Comparison of ENCODE assay signal across 27 mouse cellular contexts in genomic region chr6:145573250-145574013, GRCm38 (mm10). TPM values are rescaled to one million over a fixed set of nuclear protein-coding genes. Genes with fewer than 3 reads are reported as not detected.
DNase-seq lines count a peak whose midpoint lies in the region; ATAC-seq and TF ChIP-seq lines count a peak whose summit lies in the region.
"Had no signal": no experiment of that assay in that cellular context is flagged by ENCODE, and none has a peak within 500 bp of the region (broad histone marks: within the 10 kb centered on the region; RNA-seq: fewer than 3 reads in every experiment).

No protein-coding gene starts in this region.

- H3K9ac ChIP-seq in lung, embryonic 14.5 days, result no peak overlapping the region
- no peak overlapping the region for H3K9ac ChIP-seq in neural tube, embryonic 15.5 days (replicated peaks)
- H3K9ac ChIP-seq: hindbrain, embryonic 15.5 days had no signal

- peaks cover 2% of the 10 kb centered on the region; the same call in 1 of the 2 replicates for H3K4me1 ChIP-seq in lung, embryonic 14.5 days (ENCODE audit: insufficient read depth)
- H3K4me1 ChIP-seq in neural tube, embryonic 15.5 days, result peaks cover 3% of the 10 kb centered on the region

- H3K9me3 ChIP-seq in lung, embryonic 14.5 days (ENCODE audit: low read depth, low read length), result no peaks in the 10 kb centered on the region
- no peaks in the 10 kb centered on the region for H3K9me3 ChIP-seq in neural tube, embryonic 15.5 days (replicated peaks)
- H3K9me3 ChIP-seq: forebrain, embryonic 10.5 days; heart, embryonic 10.5 days; hindbrain, embryonic 15.5 days; limb, embryonic 10.5 days had no signal

- DNase-seq in lung, embryonic 14.5 days, result peak; percentile 38
- no peak for DNase-seq in lung, postnatal 25 days (ENCODE audit: low spot score)
- peak; percentile 76 for DNase-seq in cerebellum, adult 11 months
- DNase-seq in cerebellum, adult 9-10 months, result peak; percentile 86
- DNase-seq in lung, postnatal 14 days, result no peak
- DNase-seq in urinary bladder, adult 18-20 months (ENCODE audit: low spot score in 2 of 2), result no peak
- DNase-seq: gastrocnemius, postnatal 36 days; heart, postnatal 4 days; kidney, adult 9 months; kidney, postnatal 36 days; right cerebral cortex, postnatal 14 days had no signal

- TF ChIP-seq CTCF in lung, embryonic 14.5 days (IDR thresholded peaks at IDR 0.05; ENCODE audit: low read depth), result no peak

- H3K4me3 ChIP-seq in lung, embryonic 14.5 days (ENCODE audit: low read depth, low read length), result no peak overlapping the region
- no peak overlapping the region for H3K4me3 ChIP-seq in neural tube, embryonic 15.5 days (replicated peaks)
- H3K4me3 ChIP-seq: forebrain, embryonic 10.5 days; heart, embryonic 10.5 days; hindbrain, embryonic 15.5 days; limb, embryonic 10.5 days had no signal

- no peaks in the 10 kb centered on the region for H3K36me3 ChIP-seq in lung, embryonic 14.5 days (ENCODE audit: insufficient read depth)
- H3K36me3 ChIP-seq in neural tube, embryonic 15.5 days, result no peaks in the 10 kb centered on the region
- H3K36me3 ChIP-seq: forebrain, embryonic 10.5 days; heart, embryonic 10.5 days; hindbrain, embryonic 15.5 days; limb, embryonic 10.5 days had no signal

- no peak overlapping the region for H3K27ac ChIP-seq in lung, embryonic 14.5 days (ENCODE audit: low read depth)
- H3K27ac ChIP-seq in neural tube, embryonic 15.5 days (replicated peaks), result no peak overlapping the region
- H3K27ac ChIP-seq: forebrain, embryonic 10.5 days; heart, embryonic 10.5 days; hindbrain, embryonic 15.5 days; limb, embryonic 10.5 days had no signal

- no peak for ATAC-seq in lung, embryonic 14.5 days (ENCODE audit: insufficient read depth)
- ATAC-seq in granulocyte monocyte progenitor cell, adult 5-6 weeks (replicated peaks; ENCODE audit: poor library complexity, severe bottlenecking), result peak; percentile 22; the same call in 1 of the 2 replicates
- no peak for ATAC-seq in neural tube, embryonic 15.5 days (ENCODE audit: low FRiP score)
- ATAC-seq: intestine, embryonic 16.5 days; lung, postnatal 0 days had no signal

- WGBS in lung, embryonic 14.5 days, result 76% methylated on average over 6 of the region's 6 CpGs
- WGBS in neural tube, embryonic 15.5 days, result 86% methylated on average over 6 of the region's 6 CpGs

- no peak overlapping the region for H3K4me2 ChIP-seq in lung, embryonic 14.5 days
- no peak overlapping the region for H3K4me2 ChIP-seq in neural tube, embryonic 15.5 days
- H3K4me2 ChIP-seq: hindbrain, embryonic 15.5 days had no signal

- H3K27me3 ChIP-seq in lung, embryonic 14.5 days (ENCODE audit: insufficient read depth, low read length), result no peaks in the 10 kb centered on the region
- no peaks in the 10 kb centered on the region for H3K27me3 ChIP-seq in neural tube, embryonic 15.5 days (replicated peaks)
- H3K27me3 ChIP-seq: hindbrain, embryonic 15.5 days had no signal

RNA-seq across cellular contexts. Expression of gene Lmntd1, which starts 40.7 kb away (rescaled TPM):
- 0.29 and 1.0 TPM in 2 replicates for polyA plus RNA-seq in lung, embryonic 14.5 days (2014; fragmentation: Nextera tagmentation; extraction: Ambion mirVana)
- not detected in 2 replicates for total RNA-seq in granulocyte monocyte progenitor cell, adult 5-6 weeks (2014; fragmentation: Nextera tagmentation)
- not detected in 2 replicates for total RNA-seq in granulocyte monocyte progenitor cell, adult 5-6 weeks (2017)
- 0.63 TPM in 2 replicates for polyA plus RNA-seq in neural tube, embryonic 15.5 days (2015; fragmentation: Nextera tagmentation; extraction: Ambion mirVana)
- total RNA-seq: ES-E14; gastrocnemius, adult 18-20 months; gastrocnemius, postnatal 36 days; liver, adult 2 months had no signal
- polyA plus RNA-seq: liver, adult 2 months; liver, embryonic 16.5 days had no signal

RNA-seq across cellular contexts. Expression of gene Tuba3b, which starts 42.1 kb away (rescaled TPM):
- not detected in 2 replicates for polyA plus RNA-seq in lung, embryonic 14.5 days (2014; fragmentation: Nextera tagmentation; extraction: Ambion mirVana)
- not detected in 2 replicates for total RNA-seq in granulocyte monocyte progenitor cell, adult 5-6 weeks (2014; fragmentation: Nextera tagmentation)
- not detected in 2 replicates for total RNA-seq in granulocyte monocyte progenitor cell, adult 5-6 weeks (2017)
- not detected in 2 replicates for polyA plus RNA-seq in neural tube, embryonic 15.5 days (2015; fragmentation: Nextera tagmentation; extraction: Ambion mirVana)
- total RNA-seq: gastrocnemius, adult 18-20 months; gastrocnemius, postnatal 36 days; left cerebral cortex, adult 8-10 months; liver, adult 2 months; neutrophil, adult 5-6 weeks had no signal
- polyA plus RNA-seq: embryonic facial prominence, embryonic 11.5 days; forebrain, embryonic 10.5 days; hindbrain, embryonic 15.5 days; intestine, embryonic 16.5 days; limb, embryonic 10.5 days; liver, adult 2 months; liver, embryonic 16.5 days; lung, postnatal 0 days; urinary bladder, adult 2 months had no signal

Comparison
In these comparisons a context has a peak if more than half of its experiments do, and no peak if none do; other contexts are left out.
1. DNase-seq: peak in lung, embryonic 14.5 days (single experiment), cerebellum, adult 11 months (single experiment) and cerebellum, adult 9-10 months (single experiment); none in lung, postnatal 25 days (single experiment), lung, postnatal 14 days (single experiment) and urinary bladder, adult 18-20 months (0 of 2).